Mouse (Mus musculus) Patski (cell line): ENCODE data around the gene Spns3. TPM values are rescaled to one million over a fixed set of nuclear protein-coding genes. Genes with fewer than 3 reads are reported as not detected.

Experiments used
- ATAC-seq: fragments of 100-300 bp; one replicate; pipeline ENCODE4 v1.8.0; 2021
- CTCF ChIA-PET: fragments of 350-600 bp; sonication (Branson Sonifier 250); formaldehyde crosslinking; loops from one replicate; lab custom pipeline; 2022; ENCODE audit warnings: inconsistent platforms; lab: Charles Lee
- POLR2A ChIA-PET: fragments of 350-600 bp; sonication (Branson Sonifier 250); formaldehyde crosslinking; loops from one replicate; lab custom pipeline; 2022; ENCODE audit warnings: antibody characterized with exemption, inconsistent platforms; lab: Charles Lee
- DNase-seq: peaks from one replicate; pipeline ENCODE4 v3.0.0-alpha.2; 2011; ENCODE audit warnings: low read depth, low spot score
- H3K27me3 ChIP-seq: fragments of 371-371 bp; one replicate; pipeline ENCODE4 v1.5.1; 2021
- CTCF ChIP-seq: fragments of 100-300 bp; IDR thresholded peaks from one replicate; pipeline ENCODE4 v1.5.1; 2021
- in situ Hi-C: fragments of 300-500 bp; cut with MboI; formaldehyde crosslinking; loops from 3 replicates; pipeline ENCODE4 v1.11.1; 2018; ENCODE audit warnings: low pct_unique_long_range_greater_than_20kb, mixed read lengths
- polyA plus RNA-seq: library from polyadenylated mRNA; unstranded; gene quantifications from one replicate; pipeline ENCODE4 v1.2.3, GENCODE M21; 2021

The Spns3 gene
- polyA plus RNA-seq, 1 experiment from 2014 or later, result 7.8 TPM

DNA sequence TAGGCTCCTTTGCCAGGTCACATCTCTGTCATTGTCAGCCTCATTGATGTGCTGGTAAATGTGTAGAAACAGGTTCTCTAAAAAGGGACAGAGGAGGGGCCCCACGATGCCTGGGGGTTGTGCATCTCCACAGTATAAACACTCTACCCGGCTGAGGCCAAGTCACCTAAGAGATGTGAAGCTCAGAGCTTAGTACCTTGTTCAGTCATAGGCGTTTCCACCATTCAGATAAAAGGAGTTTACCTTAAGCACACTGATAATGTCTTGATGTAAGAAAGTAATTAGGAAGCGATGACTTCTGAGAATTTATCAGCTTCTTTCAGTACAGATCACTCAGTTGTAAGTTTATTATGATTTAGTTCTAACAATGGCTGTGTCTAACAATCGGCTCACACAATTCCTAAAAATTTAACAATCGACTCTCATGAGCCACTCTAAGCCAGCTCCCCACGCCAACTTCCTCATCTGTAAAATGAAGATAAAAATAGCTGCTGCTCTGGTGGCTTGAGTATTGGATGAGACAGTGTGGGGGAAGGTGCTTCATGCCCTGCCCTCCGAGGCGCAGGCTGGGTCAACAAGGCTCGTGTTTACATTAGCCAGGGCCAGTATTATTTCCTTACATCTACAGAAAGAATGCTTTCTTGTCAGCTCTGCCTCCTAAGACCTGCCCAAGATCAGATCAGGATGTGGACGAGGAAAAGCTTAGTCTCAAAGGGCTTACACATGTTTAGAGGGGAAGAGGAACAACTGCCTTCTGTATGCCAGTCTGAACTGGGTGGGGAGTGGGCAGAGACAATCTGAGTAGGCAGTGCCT lies 83.4 kb downstream of the Spns3 start:
- ATAC-seq (no peak), DNase-seq (no peak)
- POLR2A ChIA-PET, result interaction anchor here (0.7 to 1.5 kb wide), 4 partner anchors 14 to 98 kb away, joined by 3 read pairs; partner anchors contain the start of gene Spns2
- H3K27me3 ChIP-seq, result no peaks in the 10 kb centered on the region
- in situ Hi-C loops, result no loop called here
- CTCF ChIA-PET, result interaction anchor here (0.7 to 1.3 kb wide), 4 partner anchors 14 to 97 kb away, joined by 3 to 4 read pairs (median 3); no protein-coding TSS in a partner anchor
- no peak for TF ChIP-seq CTCF

DNA sequence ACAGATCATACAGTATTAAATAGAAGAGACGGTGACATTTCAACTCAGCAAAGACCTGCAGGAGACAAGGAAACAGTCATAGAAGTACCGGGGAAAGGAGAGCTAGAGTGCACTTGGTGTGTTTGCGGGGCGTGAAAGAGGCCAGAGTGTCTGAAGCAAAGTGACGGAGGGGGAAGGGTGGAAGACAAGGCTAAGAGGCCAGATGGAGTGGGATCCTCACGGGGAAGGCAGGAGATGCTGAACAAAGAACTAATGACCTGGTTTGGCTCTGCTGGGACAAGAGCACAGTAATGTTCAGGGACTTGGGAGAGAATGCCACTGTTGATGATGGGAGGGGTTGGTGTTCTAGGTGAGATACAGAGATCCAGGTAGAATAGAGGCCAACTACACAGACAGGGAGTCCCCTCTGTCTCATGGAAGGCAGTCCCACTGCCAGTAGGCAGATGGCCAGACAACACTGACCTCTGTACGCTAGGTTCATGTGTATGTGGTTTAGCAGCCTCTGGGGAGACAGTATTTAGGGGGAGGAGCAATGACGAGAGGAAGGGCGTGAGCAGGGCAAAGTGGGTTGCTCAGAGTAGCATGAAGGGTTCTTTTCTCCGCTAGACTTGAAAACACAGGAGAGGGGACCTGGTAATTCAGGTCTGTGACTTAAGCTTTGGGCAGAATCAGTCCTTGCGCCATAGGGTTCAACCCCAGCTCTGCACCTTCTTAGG lies 84.2 kb downstream of the Spns3 start:
- TF ChIP-seq CTCF, result no peak

DNA sequence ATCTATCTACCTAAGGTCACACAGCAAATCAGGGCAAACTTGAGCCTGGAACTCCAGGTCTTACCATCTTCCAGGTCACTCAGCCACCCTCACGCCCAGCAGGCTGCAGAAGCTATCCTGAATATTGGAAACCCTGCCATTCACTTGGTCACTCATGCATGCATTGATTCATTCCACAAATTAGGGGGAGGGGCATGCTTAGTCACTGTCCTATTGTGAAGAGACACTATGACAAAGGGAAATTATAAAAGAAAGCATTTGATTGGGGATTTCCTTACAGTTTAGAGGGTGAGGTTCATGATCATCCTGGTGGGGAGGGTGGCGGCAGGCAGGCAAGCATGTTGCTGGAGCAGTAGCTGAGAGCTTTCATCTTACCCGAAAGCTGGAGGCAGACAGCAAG lies 85.5 kb downstream of the Spns3 start:
- ATAC-seq, result no peak
- no peak for TF ChIP-seq CTCF
- in situ Hi-C loops, result no loop called here
- no peak for DNase-seq
- no peaks in the 10 kb centered on the region for H3K27me3 ChIP-seq
- ChIA-PET POLR2A (interaction anchor here (2.1 kb wide), 1 partner anchor 11 kb away, joined by 4 read pairs; no protein-coding TSS in a partner anchor), CTCF (interaction anchor here (0.9 kb wide), 1 partner anchor 29 kb away, joined by 3 read pairs; the partner anchor contains the start of gene Ggt6)

More for the DNA sequence above, 84.2 kb downstream of the Spns3 start:
- ChIA-PET POLR2A (interaction anchor here (0.7 to 1.5 kb wide), 3 partner anchors 13 to 32 kb away, joined by 3 read pairs; partner anchors contain the start of gene Spns2), CTCF (interaction anchor here (0.7 to 1.3 kb wide), 3 partner anchors 14 to 97 kb away, joined by 3 to 4 read pairs (median 3); no protein-coding TSS in a partner anchor)
- DNase-seq, result no peak
- no peak for ATAC-seq
- in situ Hi-C loops, result no loop called here
- H3K27me3 ChIP-seq, result no peaks in the 10 kb centered on the region

DNA sequence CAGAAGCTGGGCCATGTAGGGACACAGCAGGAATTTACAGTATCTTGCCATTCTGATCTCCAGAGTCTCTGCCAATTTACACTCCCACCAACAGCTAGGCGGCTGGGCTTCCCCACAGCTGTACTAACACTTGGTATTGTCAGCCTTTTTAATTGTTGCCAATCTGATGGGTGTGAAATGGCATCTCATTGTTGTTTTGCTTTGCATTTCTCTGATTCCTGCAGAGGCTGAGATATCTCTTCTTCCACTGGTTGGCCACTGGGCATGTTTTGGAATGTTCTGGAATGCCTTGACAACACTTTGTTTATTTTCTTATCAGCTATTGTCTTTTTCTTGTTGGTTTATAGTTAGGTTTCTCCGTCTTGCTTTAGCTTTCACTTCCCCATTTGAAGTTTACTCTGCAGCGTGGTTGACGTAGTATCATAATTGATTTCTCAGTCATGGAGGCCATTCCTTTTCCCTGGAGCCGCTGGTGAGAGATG lies 88.8 kb downstream of the Spns3 start:
- ChIA-PET CTCF (no interaction called here), POLR2A (no interaction called here)
- no peak for TF ChIP-seq CTCF
- in situ Hi-C loops, result no loop called here
- ATAC-seq, result no peak
- H3K27me3 ChIP-seq, result no peaks in the 10 kb centered on the region
- no peak for DNase-seq

DNA sequence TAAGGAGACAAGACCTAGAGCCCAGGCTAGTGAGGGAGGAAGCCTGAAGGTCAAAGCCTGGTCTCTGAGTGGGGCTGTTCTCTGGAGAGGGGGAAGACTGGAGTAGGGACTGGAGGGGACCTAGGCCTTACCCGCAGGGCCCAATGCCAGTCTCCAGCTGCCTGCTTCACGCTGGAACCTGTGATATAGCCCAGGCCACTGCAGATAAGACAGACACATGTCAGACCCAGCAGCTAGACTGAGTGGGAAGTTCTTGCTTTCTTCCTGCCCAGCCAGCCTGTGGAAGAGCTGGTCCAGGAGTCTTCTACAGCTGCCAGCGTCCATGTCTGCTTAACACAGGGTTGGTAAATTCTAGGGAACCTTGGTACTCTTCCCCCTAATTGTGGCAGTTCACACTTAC lies 91.8 kb downstream of the Spns3 start:
- no peak for TF ChIP-seq CTCF
- ChIA-PET POLR2A (no interaction called here), CTCF (interaction anchor here (0.7 to 1.5 kb wide), 2 partner anchors 14 to 105 kb away, joined by 3 read pairs; no protein-coding TSS in a partner anchor)
- in situ Hi-C loops, result no loop called here
- no peak for ATAC-seq
- DNase-seq, result no peak
- H3K27me3 ChIP-seq, result no peaks in the 10 kb centered on the region

DNA sequence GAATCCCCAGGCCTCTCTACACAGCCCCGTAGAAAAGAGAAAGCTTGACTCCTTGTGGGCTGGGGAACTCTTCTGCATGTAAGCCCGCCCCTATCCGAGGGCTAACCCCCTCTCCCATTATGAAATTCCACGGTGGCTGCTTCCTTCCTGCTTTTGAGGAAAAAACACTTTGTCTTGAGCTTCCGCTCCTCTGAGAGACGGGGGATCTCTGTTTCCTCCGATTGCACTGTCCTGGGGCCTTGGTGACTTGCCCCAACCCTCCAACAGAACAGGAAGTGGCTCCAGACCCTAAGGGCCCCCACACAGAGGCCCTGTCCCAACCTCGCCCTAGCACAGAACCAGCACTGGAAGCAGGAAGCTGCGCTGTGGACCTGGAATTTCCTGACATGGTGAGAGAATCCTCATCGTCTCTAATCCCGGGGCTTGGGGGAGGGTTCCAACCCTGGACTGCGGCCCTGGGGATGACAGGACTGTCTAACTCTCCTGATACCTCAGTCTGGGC lies 92.3 kb downstream of the Spns3 start:
- POLR2A ChIA-PET, result no interaction called here
- no peaks in the 10 kb centered on the region for H3K27me3 ChIP-seq
- TF ChIP-seq CTCF, result no peak
- no peak for DNase-seq
- no peak for ATAC-seq
- CTCF ChIA-PET, result interaction anchor here (0.7 to 1.5 kb wide), 2 partner anchors 14 to 106 kb away, joined by 3 read pairs; no protein-coding TSS in a partner anchor
- in situ Hi-C loops, result no loop called here

DNA sequence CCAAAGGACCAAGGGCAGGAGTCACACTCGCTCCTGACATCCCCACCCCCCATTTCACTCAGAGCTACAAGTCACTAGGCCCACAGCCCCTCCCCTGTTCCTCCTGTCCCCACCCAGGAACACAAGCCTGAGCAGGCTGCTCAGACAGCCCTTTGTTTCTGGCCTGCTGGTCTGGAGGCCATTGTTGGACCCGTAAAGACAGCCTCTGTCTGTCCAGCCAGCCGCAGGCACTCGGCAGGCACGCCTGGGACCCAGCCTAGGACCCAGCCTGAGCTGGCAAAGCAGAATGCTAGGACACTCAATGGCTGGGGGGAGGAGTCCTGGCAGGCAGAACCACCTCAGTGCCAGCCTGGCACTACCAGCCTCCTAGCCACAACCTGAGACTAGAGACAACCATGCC lies 94.6 kb downstream of the Spns3 start:
- CTCF ChIA-PET, result no interaction called here
- in situ Hi-C loops, result no loop called here

DNA sequence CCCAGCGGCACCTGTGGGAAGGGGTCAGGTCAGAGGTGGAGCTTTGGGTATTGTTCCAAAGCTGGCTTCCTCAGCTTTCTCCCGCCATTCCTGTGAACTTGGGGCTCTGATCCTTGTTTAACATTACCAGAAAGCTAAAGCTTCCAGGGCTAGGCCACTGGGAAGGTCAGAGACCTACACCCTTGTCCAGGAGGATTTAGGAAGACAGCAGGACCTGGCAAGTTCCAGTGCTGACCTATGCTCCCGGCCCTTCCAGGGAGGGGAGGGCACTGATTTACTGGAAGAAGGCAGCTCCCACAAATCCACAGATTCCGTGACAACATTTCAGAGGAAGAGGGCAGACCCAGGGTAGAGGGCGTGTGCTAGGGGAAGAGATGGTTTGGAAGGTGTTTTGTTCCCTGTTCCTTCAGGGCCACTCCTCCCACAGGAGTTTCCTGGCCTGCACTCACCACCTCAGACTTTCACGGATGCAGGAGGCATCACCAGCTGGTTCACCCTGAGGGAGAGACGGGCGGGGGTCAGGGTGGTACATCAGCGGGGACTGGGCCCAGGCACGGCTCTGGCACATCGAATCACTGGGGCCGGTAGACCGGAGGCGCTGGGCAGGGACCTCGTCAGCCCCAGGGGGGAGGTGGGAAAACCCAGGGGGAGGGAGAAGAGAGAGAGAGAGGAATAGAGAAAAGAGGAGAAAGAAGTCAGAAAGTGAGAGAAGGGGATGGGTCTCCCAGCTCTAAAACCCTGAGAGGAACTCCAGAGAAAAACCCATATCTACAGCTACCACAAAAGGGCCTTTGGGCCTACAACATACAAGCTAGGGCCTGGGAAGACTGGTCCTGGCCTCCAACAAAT lies 97.0 kb downstream of the Spns3 start:
- TF ChIP-seq CTCF, result no peak
- DNase-seq (no peak), ATAC-seq (no peak)
- ChIA-PET CTCF (interaction anchor here (1.3 to 2.3 kb wide), 2 partner anchors 10 to 111 kb away, joined by 3 to 6 read pairs; no protein-coding TSS in a partner anchor), POLR2A (interaction anchor here (0.9 to 2.4 kb wide), 4 partner anchors 11 to 15 kb away, joined by 3 to 7 read pairs (median 4); no protein-coding TSS in a partner anchor)
- in situ Hi-C loops, result no loop called here
- no peaks in the 10 kb centered on the region for H3K27me3 ChIP-seq

More for the DNA sequence above, 94.6 kb downstream of the Spns3 start:
- no peaks in the 10 kb centered on the region for H3K27me3 ChIP-seq
- POLR2A ChIA-PET, result no interaction called here
- DNase-seq (no peak), ATAC-seq (no peak)
- TF ChIP-seq CTCF, result no peak

DNA sequence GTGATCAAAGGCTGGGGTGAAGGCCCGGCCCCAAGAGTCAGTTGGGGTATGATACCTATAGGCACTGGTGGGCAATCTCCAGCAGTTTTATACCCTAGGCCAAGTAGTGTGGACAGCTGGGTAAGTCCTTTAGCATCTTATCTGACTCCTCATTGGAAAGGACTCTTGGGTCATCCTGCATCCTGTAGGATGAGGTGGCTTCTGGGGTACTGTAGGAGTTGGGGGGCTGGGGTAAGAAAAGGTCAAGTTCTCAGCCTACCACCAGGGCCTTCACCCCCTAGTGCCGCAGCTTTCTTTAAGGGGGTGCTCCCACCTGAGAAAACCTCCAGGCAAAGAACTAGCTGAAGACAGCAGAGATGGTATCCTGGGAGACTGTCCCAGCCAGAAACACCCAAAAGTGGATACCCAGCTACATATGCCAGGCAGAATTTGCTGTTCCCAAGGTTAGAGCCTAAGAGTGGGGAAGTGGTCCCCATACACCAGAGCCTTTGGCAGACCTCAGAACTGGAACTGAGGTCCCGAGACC lies 98.1 kb downstream of the Spns3 start:
- CTCF ChIA-PET, result interaction anchor here (0.7 to 2.3 kb wide), 3 partner anchors 11 to 45 kb away, joined by 3 to 6 read pairs (median 3); no protein-coding TSS in a partner anchor
- no peak for TF ChIP-seq CTCF
- DNase-seq (no peak), ATAC-seq (no peak)
- H3K27me3 ChIP-seq, result no peaks in the 10 kb centered on the region
- POLR2A ChIA-PET, result interaction anchor here (0.7 to 2.4 kb wide), 3 partner anchors 10 to 37 kb away, joined by 3 to 7 read pairs (median 4); no protein-coding TSS in a partner anchor
- in situ Hi-C loops, result no loop called here
